Mouse (Mus musculus): ENCODE measurements around the gene 4930558K02Rik.

4930558K02Rik gene

DNA sequence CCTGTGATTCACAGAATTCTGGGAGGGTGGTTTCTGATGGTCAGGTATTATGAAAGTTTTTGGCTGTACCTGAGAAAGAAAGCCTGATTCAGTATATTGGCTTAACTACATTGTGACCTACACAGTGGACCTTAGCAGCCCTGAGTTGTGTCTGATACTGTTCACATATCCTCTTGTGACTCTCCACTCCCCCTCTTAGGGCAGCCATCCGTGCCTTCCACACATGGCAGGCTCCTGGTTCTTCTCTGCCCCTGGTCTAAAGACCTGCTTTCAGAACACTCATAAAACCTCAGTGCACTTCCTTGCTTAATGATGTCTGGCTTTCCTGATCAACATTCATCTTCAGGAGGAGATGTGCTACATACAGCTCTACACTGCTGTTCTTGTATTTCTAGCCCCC is 26.8 kb downstream of the 4930558K02Rik start:
- no peak for DNase-seq (ENCODE audit: low spot score in 2 of 2)

GRCm38 (mm10) chr1:161951009-161951779 is 28.2 kb downstream of the 4930558K02Rik start:
- no peak for DNase-seq (ENCODE audit: low spot score in 2 of 2)

GRCm38 (mm10) chr1:161942082-161942481 is 37.4 kb downstream of the 4930558K02Rik start:
- no peak for DNase-seq (ENCODE audit: low spot score in 2 of 2)

GRCm38 (mm10) chr1:161932286-161932685 is 47.1 kb downstream of the 4930558K02Rik start:
- DNase-seq (ENCODE audit: low spot score in 2 of 2), result no peak

- DNase-seq (ENCODE audit: low spot score in 2 of 2), result no peak
These were observed 47.6 kb downstream of the 4930558K02Rik start for GRCm38 (mm10) chr1:161931817-161932216.

DNA sequence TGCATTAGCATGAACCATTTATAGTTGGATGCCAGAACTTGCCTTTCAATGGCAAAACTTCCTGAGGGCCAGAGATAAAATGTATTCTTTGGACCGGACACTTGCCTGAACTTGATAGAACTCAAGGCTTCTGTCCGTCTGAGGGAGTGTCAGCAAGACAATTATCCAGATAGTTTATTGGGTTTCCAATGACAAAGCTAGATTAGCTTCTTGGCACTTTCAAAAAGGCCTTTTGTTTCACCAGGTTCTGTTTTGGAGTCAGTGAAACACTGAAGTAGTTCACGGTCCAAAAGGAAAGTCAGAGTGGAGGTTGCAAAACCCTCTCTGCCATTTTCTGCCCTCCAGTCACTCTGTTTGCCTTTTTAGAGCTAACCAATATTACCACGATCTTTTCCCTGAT is 48.1 kb downstream of the 4930558K02Rik start:
- no peak for DNase-seq (ENCODE audit: low spot score in 2 of 2)

DNA sequence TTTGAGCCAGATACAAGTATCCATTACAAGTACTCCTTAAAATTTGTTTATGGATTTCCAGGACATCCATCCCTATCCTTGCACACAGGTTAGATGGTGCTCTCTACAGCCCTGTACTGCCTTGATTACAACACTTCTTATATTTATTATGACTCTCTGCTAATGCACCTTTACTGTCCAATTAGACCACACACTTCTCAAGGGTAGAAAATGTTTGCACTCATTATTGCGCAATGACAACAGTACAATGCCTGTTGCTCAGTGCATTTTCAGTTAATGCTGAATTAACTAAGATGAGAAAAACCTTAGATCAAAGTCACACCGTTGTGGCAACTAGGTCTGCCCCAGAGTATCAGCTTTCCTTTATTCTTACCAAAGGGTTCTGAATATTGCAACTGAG is 51.5 kb downstream of the 4930558K02Rik start:
- DNase-seq (ENCODE audit: low spot score in 2 of 2), result no peak

DNA sequence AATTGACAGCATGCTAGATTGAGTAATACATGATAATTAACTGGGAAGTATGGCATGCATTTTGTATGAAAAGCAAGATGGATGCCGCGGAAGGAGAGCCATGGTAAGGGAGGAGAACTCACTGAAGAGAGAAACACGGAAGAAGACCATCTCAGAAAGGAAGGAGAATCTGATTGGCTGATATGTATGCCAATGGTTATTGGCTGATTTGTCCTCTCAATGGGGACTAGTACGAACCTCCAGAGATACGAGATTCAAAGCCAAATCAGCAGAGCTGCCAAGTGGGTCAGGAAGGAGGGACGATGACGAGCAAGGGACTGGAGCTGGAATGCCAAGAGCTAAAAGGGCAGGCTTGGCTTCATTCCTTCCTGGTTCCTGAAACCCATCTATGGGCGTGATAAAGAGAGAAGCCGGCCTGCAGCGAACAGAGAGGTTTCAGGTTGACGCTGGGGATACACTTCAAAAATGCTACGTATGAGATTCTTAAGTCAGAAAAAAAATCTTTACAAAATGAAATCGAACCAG is 54.1 kb downstream of the 4930558K02Rik start:
- no peak for DNase-seq (ENCODE audit: low spot score in 2 of 2)

DNA sequence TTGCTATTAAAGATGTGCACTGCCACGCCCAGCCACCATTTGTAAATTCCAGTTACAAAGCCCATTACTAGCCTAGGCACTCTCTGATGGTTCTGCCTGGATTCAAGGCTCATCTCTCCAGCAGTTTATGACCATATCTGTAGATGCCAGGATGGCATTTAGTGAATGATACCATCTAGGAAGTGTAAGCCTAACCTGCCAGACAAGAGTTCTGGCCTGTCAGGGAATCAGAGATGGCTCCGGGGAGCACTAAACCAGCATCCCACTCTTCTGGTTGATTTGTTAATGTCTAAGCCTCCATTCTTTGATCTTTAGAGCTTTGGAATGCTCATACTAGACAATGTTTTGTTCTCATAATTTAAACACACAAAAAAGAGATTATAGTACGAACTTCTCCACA is 55.1 kb downstream of the 4930558K02Rik start:
- no peak for DNase-seq (ENCODE audit: low spot score in 2 of 2)

GRCm38 (mm10) chr1:161921928-161922327 is 57.5 kb downstream of the 4930558K02Rik start:
- DNase-seq (ENCODE audit: low spot score in 2 of 2), result no peak

DNA sequence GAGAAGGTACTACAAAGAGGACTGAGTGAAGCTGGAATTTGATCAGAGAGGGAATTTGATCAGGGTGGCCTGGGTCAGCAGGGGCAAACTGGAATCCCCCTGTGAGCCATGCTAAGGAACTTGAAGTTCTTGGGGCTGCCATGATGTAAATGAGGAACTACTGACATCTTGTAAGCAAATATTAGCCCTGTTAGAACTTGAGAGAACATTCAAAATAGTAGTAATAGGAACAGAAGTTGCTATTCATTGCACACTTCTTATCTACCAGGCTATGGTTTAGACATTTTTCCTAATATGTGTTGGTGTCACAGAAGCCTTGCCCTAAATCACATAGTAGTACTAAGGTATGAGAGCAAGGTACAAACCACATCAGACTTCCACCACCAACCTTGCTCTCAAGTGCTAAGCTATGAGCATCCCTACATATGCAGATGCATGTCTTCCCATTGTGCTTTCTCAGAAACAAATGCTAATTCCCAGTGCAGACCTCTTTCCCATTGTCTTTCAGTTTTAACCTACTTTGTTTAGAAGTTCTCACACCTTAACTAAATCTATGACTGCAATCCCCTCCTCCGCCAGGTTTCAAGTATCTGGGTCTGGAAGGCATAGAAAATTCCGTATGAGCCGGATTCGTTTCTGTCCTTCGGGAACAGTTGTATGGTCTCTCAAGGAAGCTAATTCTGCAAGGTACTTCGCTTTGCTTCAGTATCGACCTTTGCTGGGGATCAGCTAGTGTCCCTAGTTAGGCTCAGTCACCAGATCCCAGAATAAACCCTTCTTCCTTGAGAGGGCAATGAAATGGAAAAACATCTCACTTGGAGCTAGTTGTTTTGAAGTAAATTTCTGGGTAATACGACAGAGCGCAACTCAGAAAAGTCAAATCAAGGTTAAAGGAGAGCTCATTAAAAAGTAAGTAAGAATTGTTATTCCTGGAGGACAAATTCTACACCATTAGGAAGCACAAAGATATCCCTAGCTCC is 58.7 kb downstream of the 4930558K02Rik start:
- no peak for DNase-seq (ENCODE audit: low spot score in 2 of 2)

- no peak for DNase-seq (ENCODE audit: low spot score in 2 of 2)
These were observed 59.8 kb downstream of the 4930558K02Rik start for GRCm38 (mm10) chr1:161919594-161919993.

- no peak for DNase-seq (ENCODE audit: low spot score in 2 of 2)
These were observed 60.6 kb downstream of the 4930558K02Rik start for GRCm38 (mm10) chr1:161918682-161919372.

DNA sequence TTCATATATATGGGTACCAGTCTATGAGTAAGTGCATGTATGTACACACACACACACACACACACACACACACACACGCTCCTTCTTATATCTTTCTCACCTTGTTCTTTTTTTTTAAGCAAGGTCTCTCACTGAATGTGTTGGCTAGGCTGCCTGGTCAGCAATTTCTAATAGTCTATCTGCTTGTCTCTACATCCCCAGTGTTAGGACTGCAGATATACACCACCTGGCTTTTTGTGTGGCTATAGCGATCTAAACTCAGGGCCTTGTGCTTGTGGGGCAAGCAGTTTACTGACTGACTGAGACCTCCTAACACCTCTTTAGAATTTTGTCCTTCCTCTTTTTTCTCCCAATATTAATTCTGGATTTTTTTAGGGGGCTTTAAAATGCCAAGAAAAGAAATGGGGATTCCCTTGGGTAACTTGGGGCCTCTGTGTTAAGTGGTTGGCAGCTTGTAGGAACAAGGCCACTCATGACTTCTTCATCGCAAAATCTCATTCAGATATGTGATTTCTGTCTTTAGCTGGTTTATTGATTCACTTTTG is 61.4 kb downstream of the 4930558K02Rik start:
- DNase-seq (ENCODE audit: low spot score in 2 of 2), result no peak

- DNase-seq (ENCODE audit: low spot score in 2 of 2), result no peak
These were observed 63.4 kb downstream of the 4930558K02Rik start for GRCm38 (mm10) chr1:161916036-161916435.

DNA sequence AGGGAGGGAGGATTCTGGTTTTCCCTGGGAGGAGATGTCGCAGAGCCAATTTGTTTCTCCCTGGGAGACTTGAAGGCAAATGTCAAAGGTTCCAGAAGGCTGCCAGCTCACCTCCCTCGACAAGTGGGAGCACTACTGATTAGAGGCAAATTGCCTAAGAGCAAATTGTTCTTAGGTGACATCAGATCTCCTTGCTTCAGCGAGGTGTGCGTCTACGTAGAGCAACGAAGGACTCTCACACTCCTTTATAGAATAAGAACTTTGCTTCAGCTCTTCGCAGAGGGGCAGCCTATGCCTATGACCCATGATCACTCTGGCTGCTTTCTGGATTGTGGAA is 65.8 kb downstream of the 4930558K02Rik start:
- no peak for DNase-seq (ENCODE audit: low spot score in 2 of 2)

- DNase-seq (ENCODE audit: low spot score in 2 of 2), result no peak
These were observed 66.3 kb downstream of the 4930558K02Rik start for GRCm38 (mm10) chr1:161912940-161913647.

DNA sequence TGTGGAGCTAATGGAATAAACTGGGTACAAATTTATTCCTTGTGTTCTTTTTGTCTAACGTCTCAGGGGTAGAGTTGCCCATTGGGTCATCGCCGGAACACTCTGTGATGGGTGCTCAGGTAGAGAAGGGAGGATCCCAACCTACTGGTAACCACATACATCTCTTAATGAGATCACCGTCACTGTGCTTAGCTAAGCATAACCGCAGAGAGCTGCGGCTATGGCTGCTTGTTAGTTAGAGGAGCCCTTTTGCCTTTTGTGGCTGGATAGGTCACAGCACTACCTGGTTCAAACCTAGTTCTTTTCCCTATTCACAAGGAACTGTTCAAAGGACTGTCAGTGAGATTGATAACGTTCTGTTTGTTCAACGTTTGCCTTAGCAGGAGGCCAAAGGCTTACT is 70.4 kb downstream of the 4930558K02Rik start:
- no peak for DNase-seq (ENCODE audit: low spot score in 2 of 2)

DNA sequence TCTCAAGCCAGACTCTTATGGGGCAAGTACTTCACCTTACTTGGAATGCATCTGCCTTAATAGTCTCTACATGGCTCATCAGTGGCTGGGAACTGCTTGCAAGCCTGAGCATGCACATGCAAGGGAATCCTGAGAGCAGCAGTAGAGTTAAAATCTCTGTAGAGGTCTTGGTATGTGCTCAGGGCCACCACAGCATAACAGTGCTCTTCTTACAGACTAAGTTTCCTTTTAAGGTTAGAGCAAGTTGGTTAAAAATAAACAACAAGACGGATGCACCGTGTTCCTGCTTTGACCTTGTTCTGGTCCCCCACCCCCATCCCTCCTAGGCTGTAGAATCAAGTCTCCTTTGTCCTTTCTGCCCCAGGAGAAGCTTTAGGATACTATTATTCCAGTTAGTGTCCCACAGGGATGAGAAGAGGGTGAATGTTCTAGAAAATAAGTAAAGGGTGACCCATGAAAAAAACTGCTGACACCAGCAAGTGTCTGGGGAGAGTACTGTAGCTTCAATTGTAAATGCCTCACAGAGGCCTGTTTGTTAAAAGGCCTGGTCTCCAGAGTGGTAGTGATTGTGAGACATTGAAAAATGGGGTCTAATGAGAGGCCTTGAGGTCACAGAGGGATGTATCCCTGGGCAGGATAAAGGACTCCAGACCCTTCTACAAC is 71.5 kb downstream of the 4930558K02Rik start:
- no peak for DNase-seq (ENCODE audit: low spot score in 2 of 2)

GRCm38 (mm10) chr1:161907111-161907510 is 72.3 kb downstream of the 4930558K02Rik start:
- no peak for DNase-seq (ENCODE audit: low spot score in 2 of 2)

Measured in spleen, postnatal 14 days (tissue).